Mouse (Mus musculus) hindbrain, embryonic 11.5 days (tissue): Measurements from ENCODE around the gene Ncoa4. TPM values are rescaled to one million over a fixed set of nuclear protein-coding genes. Genes with fewer than 3 reads are reported as not detected.

Source experiments
- ATAC-seq: fragments of 200-750 bp; cut with Nextera tagmentation; 2 replicates; pipeline ENCODE4 v1.8.0; 2017; ENCODE audit warnings: mild to moderate bottlenecking, moderate TSS enrichment, moderate library complexity; ENCODE audit not compliant: low FRiP score
- DNase-seq: peaks from one replicate; pipeline ENCODE4 v3.0.0-alpha.2; 2015; ENCODE audit warnings: low spot score
- H3K27ac ChIP-seq: fragments of 300-500 bp; sonication (generic); 2 replicates; pipeline ENCODE4 v1.5.1; 2014; ENCODE audit warnings: mild to moderate bottlenecking, low read depth, low read length
- H3K27me3 ChIP-seq: fragments of 300-500 bp; sonication (generic); 2 replicates; pipeline ENCODE4 v1.6.1; 2014; ENCODE audit warnings: mild to moderate bottlenecking, low read length, moderate library complexity, mixed read lengths; ENCODE audit not compliant: control insufficient read depth, insufficient read depth
- H3K36me3 ChIP-seq: fragments of 300-500 bp; sonication (generic); 2 replicates; pipeline ENCODE4 v1.6.1; 2014; ENCODE audit warnings: mild to moderate bottlenecking, low read length, moderate library complexity, mixed read lengths; ENCODE audit not compliant: control insufficient read depth, insufficient read depth
- H3K4me1 ChIP-seq: fragments of 300-500 bp; sonication (generic); replicated peaks from 2 replicates; pipeline ENCODE4 v1.6.1; 2014; ENCODE audit warnings: low read length, mixed read lengths; ENCODE audit not compliant: control insufficient read depth, insufficient read depth
- H3K4me2 ChIP-seq: fragments of 300-500 bp; sonication (generic); replicated peaks from 2 replicates; pipeline ENCODE4 v1.6.1; 2014; ENCODE audit warnings: mild to moderate bottlenecking, low read depth, low read length
- H3K4me3 ChIP-seq: fragments of 300-500 bp; sonication (generic); 2 replicates; pipeline ENCODE4 v1.5.1; 2014; ENCODE audit warnings: low read depth, low read length
- H3K9ac ChIP-seq: fragments of 300-500 bp; sonication (generic); 2 replicates; pipeline ENCODE4 v1.6.1; 2014; ENCODE audit warnings: low read depth, low read length
- H3K9me3 ChIP-seq: fragments of 300-500 bp; sonication (generic); 2 replicates; pipeline ENCODE4 v1.6.1; 2016; ENCODE audit warnings: low read length; ENCODE audit not compliant: control insufficient read depth
- WGBS: fragments of 180-500 bp; shearing (Covaris S2); extraction: QIAGEN DNeasy Blood & Tissue Kit; methylation state at CpG from one replicate; pipeline ENCODE4 v1.1.7; 2014; 5-methylcytosine and 5-hydroxymethylcytosine counted together
- polyA plus RNA-seq: library from polyadenylated mRNA; unstranded; fragments of >200 nt; fragmentation: Nextera tagmentation; extraction: Ambion mirVana; gene quantifications from 2 replicates; pipeline ENCODE4 v1.2.1, GENCODE M21; 2014

Ncoa4 gene
- polyA plus RNA-seq, 1 experiment from 2014 or later, result 101 TPM

- Histone ChIP-seq H3K27me3 (no peaks in the 10 kb centered on the region), H3K36me3 (peaks cover 6% of the 10 kb centered on the region; the same call in 1 of the 2 replicates), H3K9me3 (no peaks in the 10 kb centered on the region), H3K4me3 (peak overlapping the region; percentile 100), H3K4me2 (peak overlapping the region; percentile 40), H3K4me1 (peaks cover 3% of the 10 kb centered on the region; the same call in 1 of the 2 replicates), H3K27ac (no peak overlapping the region), H3K9ac (peak overlapping the region; percentile 65)
- ATAC-seq, result peak; percentile 38; the same call in 1 of the 2 replicates
- WGBS, result under 1% methylated on average over 22 of the region's 26 CpGs
- DNase-seq, result peak; percentile 58
Measured at GRCm38 (mm10) chr14:32201354-32201753, 41.7 kb downstream of the Ncoa4 start.

DNA sequence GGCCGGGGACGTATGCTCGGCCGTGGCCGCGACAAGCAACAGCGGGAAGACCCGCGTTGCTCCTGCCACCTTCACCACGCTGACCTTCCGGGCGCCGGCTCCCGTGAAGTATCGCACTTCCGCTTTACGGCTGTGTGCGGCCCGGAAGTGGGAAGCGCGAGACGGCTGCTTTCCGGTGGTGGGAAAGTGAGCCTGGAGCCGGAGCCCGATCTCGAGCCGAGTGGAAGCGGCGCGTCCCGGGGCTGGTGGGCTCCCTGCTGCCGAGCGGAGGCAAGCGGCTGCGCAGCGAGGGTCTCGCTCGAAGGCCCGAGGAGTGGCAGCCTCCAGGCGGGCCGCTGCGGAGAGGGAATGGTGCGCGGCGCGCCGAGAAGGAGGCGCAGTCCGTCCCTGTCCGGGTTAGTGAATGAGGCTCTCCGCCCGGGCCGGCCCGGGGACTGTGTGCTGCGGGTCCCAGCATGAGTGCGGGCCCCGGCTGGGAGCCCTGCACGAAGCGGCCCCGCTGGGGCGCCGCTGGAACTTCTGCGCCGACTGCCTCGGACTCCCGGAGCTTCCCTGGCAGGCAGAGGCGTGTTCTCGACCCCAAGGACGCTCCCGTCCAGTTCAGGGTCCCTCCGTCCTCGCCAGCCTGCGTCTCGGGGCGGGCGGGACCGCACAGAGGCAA lies 42.3 kb downstream of the Ncoa4 start, which contains the start of the genes Timm23 and Parg:
Gene Timm23 (minus strand): TSS at position 108 of the 661 bp plus-strand sequence.
Gene Parg (plus strand): TSS at position 159 of the 661 bp plus-strand sequence.
- Histone ChIP-seq H3K9ac (peak within 1 kb of the TSS; percentile 94), H3K36me3 (peaks cover 4% of the 10 kb centered on the region; the same call in 1 of the 2 replicates), H3K4me1 (peaks cover 3% of the 10 kb centered on the region; the same call in 1 of the 2 replicates), H3K9me3 (no peaks in the 10 kb centered on the region), H3K27me3 (no peaks in the 10 kb centered on the region), H3K4me2 (peak within 1 kb of the TSS; percentile 91), H3K4me3 (peak within 1 kb of the TSS; percentile 100), H3K27ac (peak within 1 kb of the TSS; percentile 67; the same call in 1 of the 2 replicates)
- ATAC-seq (peak; percentile 95), DNase-seq (peak; percentile 90)
- WGBS, result under 1% methylated on average over 61 of the region's 77 CpGs

GRCm38 (mm10) chr14:32226601-32227000 lies 66.9 kb downstream of the Ncoa4 start:
- Histone ChIP-seq H3K4me2 (no peak overlapping the region), H3K9me3 (no peaks in the 10 kb centered on the region), H3K4me3 (no peak overlapping the region), H3K27me3 (no peaks in the 10 kb centered on the region), H3K4me1 (no peaks in the 10 kb centered on the region), H3K9ac (no peak overlapping the region), H3K27ac (no peak overlapping the region), H3K36me3 (no peaks in the 10 kb centered on the region)
- ATAC-seq (no peak), DNase-seq (no peak)

DNA sequence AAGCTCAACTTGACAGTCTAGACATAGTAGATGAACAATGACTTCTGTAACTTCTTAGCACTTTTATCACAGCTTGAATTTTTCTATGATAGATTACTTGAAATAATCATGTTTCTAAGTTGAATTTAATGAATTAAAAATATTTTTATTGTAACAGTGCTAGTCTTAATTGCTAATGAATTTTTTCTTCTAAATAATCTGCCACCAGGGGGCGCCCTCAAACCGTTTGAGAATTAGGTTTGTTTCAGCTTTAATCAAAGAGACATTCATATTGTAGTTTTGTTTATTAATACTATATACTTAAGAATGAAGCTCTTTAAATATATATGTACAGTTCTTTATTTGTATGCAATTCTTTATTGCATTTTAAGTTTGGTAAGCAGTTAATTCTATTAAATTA lies 69.3 kb downstream of the Ncoa4 start:
- no peaks in the 10 kb centered on the region for H3K27me3 ChIP-seq
- WGBS, result 1% methylated on average over 2 of the region's 2 CpGs
- H3K4me3 ChIP-seq, result no peak overlapping the region
- H3K4me1 ChIP-seq, result no peaks in the 10 kb centered on the region
- no peak overlapping the region for H3K4me2 ChIP-seq
- H3K9me3 ChIP-seq, result no peaks in the 10 kb centered on the region
- DNase-seq (peak; percentile 87), ATAC-seq (no peak)
- H3K36me3 ChIP-seq, result no peaks in the 10 kb centered on the region
- H3K9ac ChIP-seq, result no peak overlapping the region
- no peak overlapping the region for H3K27ac ChIP-seq

Other genes starting within 250 kb of the Ncoa4 start
- 0.18 and 0.23 TPM in 2 replicates for gene Galnt15, start 130.9 kb upstream of the Ncoa4 start, polyA plus RNA-seq
- gene Oxnad1, start 74.5 kb upstream of the Ncoa4 start, polyA plus RNA-seq, result 12.6 and 17.9 TPM in 2 replicates
- gene Dph3, start 74.1 kb upstream of the Ncoa4 start, polyA plus RNA-seq, result 83.3 and 84.3 TPM in 2 replicates
- gene Msmb, start 17.8 kb upstream of the Ncoa4 start, polyA plus RNA-seq, result not detected in 2 replicates
- 257 and 276 TPM in 2 replicates for gene Timm23, start 42.0 kb downstream of the Ncoa4 start, polyA plus RNA-seq
- gene Parg, start 42.1 kb downstream of the Ncoa4 start, polyA plus RNA-seq, result 62.0 and 69.8 TPM in 2 replicates
- 13.9 and 14.5 TPM in 2 replicates for gene Ogdhl, start 162.2 kb downstream of the Ncoa4 start, polyA plus RNA-seq
- gene 1700024G13Rik, start 228.5 kb downstream of the Ncoa4 start, polyA plus RNA-seq, result 1.4 and 1.6 TPM in 2 replicates